Mouse (Mus musculus) heart, adult 2 months (tissue): ENCODE measurements at regions not wholly inside any gene's neighbourhood (a gene's known extent, or its start where the extent isn't known, plus 50 kb on each side); places are given as distances from the start of the nearest gene placed in this dataset.

Experiments
- CTCF ChIP-seq: fragments of 200-600 bp; IDR thresholded peaks from 2 replicates; pipeline ENCODE4 v1.8.1; 2022; ENCODE audit warnings: antibody characterized with exemption, mild to moderate bottlenecking, moderate library complexity
- POLR2A ChIP-seq: fragments of 200-500 bp; IDR thresholded peaks from 2 replicates; pipeline ENCODE4 v1.6.1; 2011; ENCODE audit warnings: mild to moderate bottlenecking, low read depth, low read length, control low read depth; ENCODE audit not compliant: insufficient read depth

DNA sequence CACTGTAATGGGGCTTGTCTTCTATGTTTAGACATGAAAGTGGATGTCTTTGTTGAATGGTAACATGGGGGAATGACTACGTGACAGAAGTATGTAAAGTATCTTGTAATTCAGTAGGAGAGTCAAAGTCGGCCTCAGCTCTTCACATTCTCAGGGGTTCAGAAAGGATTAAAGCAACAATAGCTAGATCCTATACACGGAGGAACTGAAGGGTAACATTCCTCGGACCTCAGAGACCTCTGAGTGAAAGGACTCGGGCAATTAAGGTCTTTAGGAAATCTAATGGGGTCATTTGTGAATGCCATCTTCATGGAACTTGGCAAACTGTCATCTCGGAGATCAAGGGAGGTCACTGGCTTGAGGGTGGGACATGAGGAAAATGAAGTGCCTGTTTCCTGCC lies 262.8 kb upstream of the Ddhd1 start:
- no peak for TF ChIP-seq CTCF
- TF ChIP-seq POLR2A = no peak
